Mouse (Mus musculus): ENCODE data around the gene Pard3b. TPM values are rescaled to one million over a fixed set of nuclear protein-coding genes. Genes with fewer than 3 reads are reported as not detected.

The Pard3b gene
- polyA plus RNA-seq, 2 experiments from 2014 or later: 0.08 to 0.22 TPM

GRCm38 (mm10) chr1:62499146-62499545, 860.5 kb downstream of the Pard3b start:
- no peak for ATAC-seq

GRCm38 (mm10) chr1:62510501-62510900, 871.9 kb downstream of the Pard3b start:
- ATAC-seq: no peak

- no peak for ATAC-seq
These were observed 873.1 kb downstream of the Pard3b start for GRCm38 (mm10) chr1:62511681-62512080.

GRCm38 (mm10) chr1:62518621-62519213, 880.1 kb downstream of the Pard3b start:
- ATAC-seq: no peak

- ATAC-seq: no peak
These were observed 882.7 kb downstream of the Pard3b start for GRCm38 (mm10) chr1:62521368-62521767.

- no peak for ATAC-seq
These were observed 884.1 kb downstream of the Pard3b start for GRCm38 (mm10) chr1:62522761-62523160.

- no peak for ATAC-seq
These were observed 889.2 kb downstream of the Pard3b start for GRCm38 (mm10) chr1:62527788-62528187.

- no peak for ATAC-seq
These were observed 891.3 kb downstream of the Pard3b start for GRCm38 (mm10) chr1:62529941-62530340.

GRCm38 (mm10) chr1:62532426-62533126, 894.0 kb downstream of the Pard3b start:
- ATAC-seq: no peak

GRCm38 (mm10) chr1:62548953-62549352, 910.3 kb downstream of the Pard3b start:
- no peak for ATAC-seq

GRCm38 (mm10) chr1:62550546-62550945, 911.9 kb downstream of the Pard3b start:
- no peak for ATAC-seq

GRCm38 (mm10) chr1:62551516-62551915, 912.9 kb downstream of the Pard3b start:
- no peak for ATAC-seq

GRCm38 (mm10) chr1:62555838-62556237, 917.2 kb downstream of the Pard3b start:
- ATAC-seq: no peak

GRCm38 (mm10) chr1:62562987-62563386, 924.4 kb downstream of the Pard3b start:
- no peak for ATAC-seq

GRCm38 (mm10) chr1:62564245-62565119, 925.9 kb downstream of the Pard3b start:
- no peak for ATAC-seq

GRCm38 (mm10) chr1:62565120-62565809, 926.6 kb downstream of the Pard3b start:
- no peak for ATAC-seq

- ATAC-seq: no peak
These were observed 928.0 kb downstream of the Pard3b start for GRCm38 (mm10) chr1:62566596-62566995.

- ATAC-seq: no peak
These were observed 938.4 kb downstream of the Pard3b start for GRCm38 (mm10) chr1:62576939-62577590.

GRCm38 (mm10) chr1:62579024-62579765, 940.6 kb downstream of the Pard3b start:
- ATAC-seq: no peak

- no peak for ATAC-seq
These were observed 941.8 kb downstream of the Pard3b start for GRCm38 (mm10) chr1:62580314-62580935.

- ATAC-seq: no peak
These were observed 943.9 kb downstream of the Pard3b start for GRCm38 (mm10) chr1:62582476-62582875.

All from CD4-positive, CD25-positive, alpha-beta regulatory T cell, adult 4 months (primary cell).